Mouse (Mus musculus) thymus, adult 2 months (tissue): ENCODE measurements around the gene Mre11a. TPM values are rescaled to one million over a fixed set of nuclear protein-coding genes. Genes with fewer than 3 reads are reported as not detected.
"Not testable (repeated sequence)": the region's sequence is repeated elsewhere in the genome, so short reads cannot be mapped to it uniquely, and the experiment has no call there.

Source experiments
- DNase-seq: peaks from one replicate; pipeline ENCODE4 v3.0.0; 2021
- H3K27ac ChIP-seq: fragments of 200-500 bp; 2 replicates; pipeline ENCODE4 v1.5.1; 2012; ENCODE audit warnings: low read length, control low read depth; ENCODE audit not compliant: control insufficient read depth, insufficient read depth
- H3K27me3 ChIP-seq: fragments of 200-500 bp; 2 replicates; pipeline ENCODE4 v1.6.1; 2012; ENCODE audit warnings: mild to moderate bottlenecking, low read length, moderate library complexity, mixed read lengths; ENCODE audit not compliant: control insufficient read depth, insufficient read depth
- H3K36me3 ChIP-seq: fragments of 200-500 bp; 2 replicates; pipeline ENCODE4 v1.6.1; 2012; ENCODE audit warnings: mild to moderate bottlenecking, low read length, moderate library complexity; ENCODE audit not compliant: control insufficient read depth, insufficient read depth
- H3K4me1 ChIP-seq: fragments of 200-500 bp; replicated peaks from 2 replicates; pipeline ENCODE4 v1.6.1; 2012; ENCODE audit warnings: low read length; ENCODE audit not compliant: control insufficient read depth, insufficient read depth
- H3K4me3 ChIP-seq: fragments of 200-500 bp; 2 replicates; pipeline ENCODE4 v1.5.1; 2012; ENCODE audit warnings: mild to moderate bottlenecking, low read length, control low read depth, moderate library complexity; ENCODE audit not compliant: control insufficient read depth, insufficient read depth
- CTCF ChIP-seq: fragments of 200-500 bp; IDR thresholded peaks from 2 replicates; pipeline ENCODE4 v1.5.1; 2012; ENCODE audit warnings: mild to moderate bottlenecking, control low read depth, low read length, moderate library complexity, borderline replicate concordance; ENCODE audit not compliant: control insufficient read depth, poor library complexity, insufficient read depth; ENCODE audit errors: extremely low read depth
- POLR2A ChIP-seq: fragments of 200-500 bp; IDR thresholded peaks from 2 replicates; pipeline ENCODE4 v1.6.1; 2012; ENCODE audit warnings: mild to moderate bottlenecking, low read length, control low read depth, moderate library complexity; ENCODE audit not compliant: control insufficient read depth, poor library complexity, insufficient read depth; ENCODE audit errors: extremely low read depth
- WGBS: fragments of 180-500 bp; shearing (Covaris S2); methylation state at CpG from one replicate; pipeline ENCODE4 v1.1.7; 2018; 5-methylcytosine and 5-hydroxymethylcytosine counted together
- polyA plus RNA-seq: library from polyadenylated mRNA; depleted of rRNA; stranded (reverse); fragments of >200 nt; gene quantifications from 2 replicates; pipeline ENCODE4 v1.2.3, GENCODE M21; 2012

Gene Mre11a
- polyA plus RNA-seq, 1 experiment = 9.6 TPM

- H3K36me3 ChIP-seq = no peaks in the 10 kb centered on the region
- WGBS = 19% methylated on average over 7 of the region's 7 CpGs
- H3K27me3 ChIP-seq = no peaks in the 10 kb centered on the region
- no peaks in the 10 kb centered on the region for H3K4me1 ChIP-seq
- peak; percentile 71 for DNase-seq
- no peak overlapping the region for H3K4me3 ChIP-seq
- TF ChIP-seq CTCF (peak; percentile 58; the same call in 1 of the 2 replicates), POLR2A (no peak)
- H3K27ac ChIP-seq = no peak overlapping the region
Observed at GRCm38 (mm10) chr9:14866957-14867356, 82.5 kb downstream of the Mre11a start.

- TF ChIP-seq CTCF (no peak), POLR2A (no peak)
Observed at GRCm38 (mm10) chr9:14868326-14868725, 83.9 kb downstream of the Mre11a start.

GRCm38 (mm10) chr9:14870377-14870776, 85.9 kb downstream of the Mre11a start:
- 90% methylated on average over 2 of the region's 2 CpGs for WGBS
- Histone ChIP-seq H3K4me1 (no peaks in the 10 kb centered on the region; the same call in 1 of the 2 replicates), H3K27ac (no peak overlapping the region), H3K36me3 (no peaks in the 10 kb centered on the region), H3K4me3 (no peak overlapping the region), H3K27me3 (no peaks in the 10 kb centered on the region)
- TF ChIP-seq CTCF = no peak
- TF ChIP-seq POLR2A = no peak
- DNase-seq = no peak

More at GRCm38 (mm10) chr9:14868326-14868725, 83.9 kb downstream of the Mre11a start:
- Histone ChIP-seq H3K27me3 (no peaks in the 10 kb centered on the region), H3K36me3 (no peaks in the 10 kb centered on the region), H3K4me3 (no peak overlapping the region), H3K27ac (no peak overlapping the region), H3K4me1 (no peaks in the 10 kb centered on the region)
- DNase-seq = no peak
- 98% methylated on average over 8 of the region's 8 CpGs for WGBS

GRCm38 (mm10) chr9:14870802-14871201, 86.3 kb downstream of the Mre11a start:
- TF ChIP-seq CTCF (no peak), POLR2A (no peak)
- DNase-seq = no peak
- no peak overlapping the region for H3K27ac ChIP-seq
- no peak overlapping the region for H3K4me3 ChIP-seq
- H3K36me3 ChIP-seq = no peaks in the 10 kb centered on the region
- H3K4me1 ChIP-seq = peaks cover 3% of the 10 kb centered on the region
- no peaks in the 10 kb centered on the region for H3K27me3 ChIP-seq
- 95% methylated on average over 10 of the region's 10 CpGs for WGBS

- Histone ChIP-seq H3K36me3 (no peaks in the 10 kb centered on the region), H3K27me3 (no peaks in the 10 kb centered on the region), H3K4me1 (peaks cover 9% of the 10 kb centered on the region), H3K27ac (no peak overlapping the region), H3K4me3 (no peak overlapping the region)
- DNase-seq = no peak
- TF ChIP-seq CTCF (no peak), POLR2A (no peak)
- 77% methylated on average over 3 of the region's 3 CpGs for WGBS
Observed at GRCm38 (mm10) chr9:14871536-14871935, 87.1 kb downstream of the Mre11a start.

- Histone ChIP-seq H3K36me3 (no peaks in the 10 kb centered on the region), H3K27ac (no peak overlapping the region), H3K4me1 (peaks cover 13% of the 10 kb centered on the region), H3K27me3 (no peaks in the 10 kb centered on the region), H3K4me3 (no peak overlapping the region)
- DNase-seq = no peak
- 84% methylated on average over 17 of the region's 17 CpGs for WGBS
- TF ChIP-seq POLR2A (no peak), CTCF (no peak)
Observed at GRCm38 (mm10) chr9:14872181-14872930, 87.9 kb downstream of the Mre11a start.

GRCm38 (mm10) chr9:14875743-14876507, 91.5 kb downstream of the Mre11a start:
- Histone ChIP-seq H3K27me3 (no peaks in the 10 kb centered on the region), H3K4me1 (peaks cover 13% of the 10 kb centered on the region), H3K36me3 (no peaks in the 10 kb centered on the region), H3K27ac (peak overlapping the region; percentile 47), H3K4me3 (no peak overlapping the region)
- no peak for DNase-seq
- TF ChIP-seq POLR2A = no peak
- no peak for TF ChIP-seq CTCF
- 68% methylated on average over 5 of the region's 5 CpGs for WGBS

- WGBS = 28% methylated on average over 8 of the region's 8 CpGs
- H3K36me3 ChIP-seq, H3K27me3 ChIP-seq, H3K4me3 ChIP-seq: not testable (repeated sequence)
- DNase-seq = peak; percentile 24
- H3K4me1 ChIP-seq = peaks cover 13% of the 10 kb centered on the region
- peak overlapping the region; percentile 22; the same call in 1 of the 2 replicates for H3K27ac ChIP-seq
Observed at GRCm38 (mm10) chr9:14876566-14876965, 92.1 kb downstream of the Mre11a start.
